Mouse (Mus musculus) naive thymus-derived CD4-positive, alpha-beta T cell, adult 2 months (primary cell): ENCODE measurements around the gene Nyx.
A peak's percentile ranks its signal among the peaks of the same experiment; 100 is the strongest.

Source experiments
- DNase-seq: peaks from one replicate; pipeline ENCODE4 v3.0.0-alpha.2; 2011; ENCODE audit warnings: low read depth

The Nyx gene

DNA sequence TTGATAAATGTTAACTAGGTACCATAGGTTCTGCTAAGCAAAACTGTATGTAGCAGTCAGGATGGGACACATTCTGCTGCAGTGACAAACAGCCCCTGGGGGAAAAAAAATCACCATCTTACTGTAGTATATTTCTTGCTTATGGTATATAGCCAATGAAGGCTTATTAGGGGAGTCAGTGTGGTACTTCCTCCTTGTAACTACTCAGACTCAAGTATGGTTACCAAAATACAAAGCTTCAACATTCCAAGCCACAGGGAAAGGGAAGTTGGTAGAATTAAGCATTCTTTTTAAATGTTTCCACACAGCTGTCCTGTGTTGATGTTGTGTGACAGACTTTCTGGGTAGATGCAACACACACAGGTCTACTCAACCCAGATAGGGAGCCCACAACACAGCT, 27.0 kb downstream of the Nyx start:
- no peak for DNase-seq

DNA sequence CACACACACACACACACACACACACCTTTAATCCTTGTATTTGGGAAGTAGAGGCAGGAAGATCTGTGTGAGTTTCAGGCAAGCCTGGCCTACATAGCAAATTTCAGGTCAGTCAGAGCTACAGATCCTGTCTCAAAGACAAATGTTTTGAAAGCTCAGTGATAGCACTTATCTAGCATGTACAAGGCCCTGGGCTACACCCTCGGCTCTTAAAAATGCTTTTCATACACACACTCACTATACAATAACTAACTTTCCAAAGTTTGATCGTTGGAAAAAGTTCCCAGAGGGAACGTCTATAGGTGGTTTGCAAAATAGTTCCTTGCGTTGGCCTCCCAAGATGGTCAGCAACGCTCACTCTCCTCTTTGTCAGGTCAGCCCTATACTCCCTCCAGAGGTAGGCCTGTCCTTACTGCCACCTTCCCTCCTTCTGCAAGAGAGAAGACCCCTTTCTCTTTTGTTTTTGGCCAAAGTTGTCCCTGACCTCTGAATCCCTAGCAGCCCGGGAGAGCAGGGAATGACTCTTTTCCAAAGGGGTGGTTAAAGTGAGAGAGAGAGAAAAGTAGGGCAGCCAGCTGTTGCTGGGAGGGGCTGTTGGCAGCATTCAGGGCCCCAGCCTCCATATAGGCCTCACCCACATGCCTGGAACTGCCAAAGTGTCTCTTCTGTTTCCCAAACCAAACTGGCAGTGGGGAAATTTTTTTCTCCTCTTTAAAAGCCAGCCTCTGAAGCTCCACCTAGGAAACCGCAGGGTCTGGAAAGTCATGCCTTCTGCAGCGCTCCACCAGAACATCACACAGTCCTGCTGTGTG, 29.2 kb downstream of the Nyx start:
- DNase-seq = no peak

DNA sequence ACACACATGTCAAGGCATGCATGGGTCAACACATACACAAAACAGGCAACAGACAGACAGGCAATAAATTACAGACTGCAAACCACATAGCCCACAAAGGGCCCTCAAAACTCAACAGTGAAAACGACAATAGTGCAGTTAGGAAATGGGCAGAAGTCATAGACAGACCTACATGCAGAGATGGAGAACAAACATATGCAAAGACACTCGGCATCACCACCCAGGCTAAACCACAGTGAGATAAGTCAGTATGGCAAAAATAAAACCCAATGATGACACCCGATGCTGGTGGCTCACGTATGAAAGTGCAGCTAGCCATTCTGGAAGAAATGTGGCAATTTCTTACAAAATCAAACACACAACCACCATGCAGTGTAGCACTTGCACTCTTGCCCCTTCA, 34.4 kb downstream of the Nyx start:
- no peak for DNase-seq

DNA sequence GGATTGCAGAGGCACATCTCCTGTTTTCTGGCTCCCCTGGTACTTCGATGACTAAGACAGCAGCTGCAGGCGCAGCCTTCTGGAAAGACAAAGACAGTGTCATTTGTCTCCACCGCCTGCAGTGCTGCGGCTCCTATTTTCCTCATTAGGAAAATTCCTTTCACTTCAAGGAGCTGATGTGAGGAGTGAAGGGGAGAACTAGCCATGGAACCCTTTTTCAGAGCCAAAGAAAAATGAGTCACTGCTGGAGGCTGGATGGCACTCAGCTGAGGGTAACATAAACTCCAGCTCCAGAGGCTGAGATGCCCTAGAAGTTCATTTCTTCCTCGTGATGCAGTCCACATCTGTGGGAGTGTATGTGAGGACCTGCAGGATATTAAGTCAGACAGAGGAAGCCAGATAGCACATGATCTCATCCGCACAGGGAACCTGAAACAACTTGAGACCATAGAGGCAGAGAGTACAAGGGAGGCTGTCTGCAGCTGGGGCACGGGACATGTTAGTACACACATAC, 37.0 kb downstream of the Nyx start:
- no peak for DNase-seq

DNA sequence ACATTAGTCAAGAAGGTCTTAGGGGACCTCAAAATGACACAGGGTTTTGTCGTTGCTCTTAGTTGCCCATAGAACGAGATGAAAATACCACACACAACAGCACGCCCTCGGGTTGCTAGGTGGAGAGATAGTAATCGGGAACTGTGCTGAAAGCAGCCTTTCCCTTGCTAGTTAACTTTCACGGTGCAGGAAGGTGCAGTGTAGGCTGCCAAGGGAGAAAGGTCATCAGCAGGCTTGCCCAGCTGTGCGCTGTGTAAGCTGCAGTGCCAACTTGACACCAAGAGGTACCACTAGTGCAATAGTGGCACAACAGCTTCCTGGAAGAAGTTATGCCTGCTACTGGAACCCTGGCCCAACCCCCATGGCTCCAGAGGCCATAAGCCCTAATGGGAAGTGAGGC, 38.5 kb downstream of the Nyx start:
- no peak for DNase-seq

DNA sequence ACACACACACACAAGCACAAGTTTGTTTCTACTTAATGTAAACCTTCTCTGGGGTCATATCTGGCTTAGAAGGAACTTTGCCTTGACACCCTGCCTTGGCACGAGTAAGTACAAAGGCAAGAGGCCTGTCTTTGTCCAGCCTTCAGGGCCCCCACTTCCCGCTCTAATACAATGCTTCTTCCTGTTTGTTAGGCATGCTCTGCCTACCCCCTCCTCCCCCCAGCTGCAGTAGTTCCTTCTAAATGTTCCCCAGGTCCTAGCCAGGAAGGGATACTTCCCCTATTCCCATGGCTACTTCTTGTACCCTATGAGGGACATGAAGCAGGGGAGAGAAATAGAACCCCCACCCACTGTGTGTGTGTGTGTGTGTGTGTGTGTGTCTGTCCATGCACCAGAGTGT, 40.5 kb downstream of the Nyx start:
- DNase-seq = no peak

DNA sequence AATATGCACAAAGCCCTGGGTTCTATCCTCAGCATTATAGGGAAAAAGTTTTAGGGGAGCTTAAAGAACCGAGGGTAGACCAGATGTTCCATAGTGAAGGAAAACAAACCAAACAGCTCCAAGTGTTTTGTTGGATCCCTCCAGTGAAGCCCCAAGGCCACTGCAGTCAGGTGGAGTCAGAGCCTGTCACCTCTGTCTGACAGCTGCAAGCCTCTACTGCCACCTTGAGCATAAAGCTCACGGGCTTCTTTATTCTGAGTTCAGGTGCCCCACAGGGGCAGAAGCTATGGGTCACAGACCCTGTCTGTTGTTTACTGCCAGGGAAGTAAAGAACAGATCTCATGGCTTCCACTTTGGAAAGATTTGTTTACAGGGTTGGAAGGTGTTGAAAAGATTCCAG, 47.2 kb downstream of the Nyx start:
- no peak for DNase-seq

DNA sequence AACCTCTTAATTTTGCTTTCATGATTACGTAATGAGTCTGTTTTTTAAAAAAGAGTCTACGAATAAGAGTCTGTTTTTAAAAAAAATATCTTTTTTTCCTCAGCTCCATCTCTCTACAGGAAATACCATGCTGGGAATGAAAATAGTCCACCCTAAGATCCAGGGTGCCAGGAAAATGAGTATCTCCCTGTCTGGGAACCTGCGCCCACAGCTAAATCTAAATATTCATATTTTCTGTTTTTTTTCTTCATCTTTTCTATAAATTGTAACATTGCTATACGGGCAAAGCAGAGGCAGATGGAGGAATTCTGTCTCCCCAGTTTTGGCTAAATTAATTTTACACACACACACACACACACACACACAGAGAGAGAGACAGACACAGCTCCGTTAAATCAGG, 48.0 kb downstream of the Nyx start:
- DNase-seq = no peak

DNA sequence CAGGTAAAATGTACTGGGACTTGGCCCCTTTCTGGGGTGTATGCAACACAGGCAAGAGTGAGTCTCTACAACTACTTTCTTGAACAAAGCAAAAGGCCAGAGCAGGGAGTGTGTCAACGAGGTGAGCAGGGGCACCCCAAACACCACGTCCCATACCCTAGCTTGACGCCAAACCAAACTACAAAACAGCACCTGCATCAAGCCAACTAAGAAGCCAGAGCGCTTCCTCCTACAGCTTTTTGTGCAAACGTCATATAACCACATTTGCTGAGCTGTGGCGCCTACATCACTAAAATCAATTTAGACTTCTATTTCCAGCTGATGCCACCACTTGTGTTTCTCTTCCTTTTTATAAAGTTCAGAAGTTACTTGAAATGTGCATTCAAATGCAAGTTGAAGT, 50.5 kb downstream of the Nyx start:
- peak; percentile 40 for DNase-seq

DNA sequence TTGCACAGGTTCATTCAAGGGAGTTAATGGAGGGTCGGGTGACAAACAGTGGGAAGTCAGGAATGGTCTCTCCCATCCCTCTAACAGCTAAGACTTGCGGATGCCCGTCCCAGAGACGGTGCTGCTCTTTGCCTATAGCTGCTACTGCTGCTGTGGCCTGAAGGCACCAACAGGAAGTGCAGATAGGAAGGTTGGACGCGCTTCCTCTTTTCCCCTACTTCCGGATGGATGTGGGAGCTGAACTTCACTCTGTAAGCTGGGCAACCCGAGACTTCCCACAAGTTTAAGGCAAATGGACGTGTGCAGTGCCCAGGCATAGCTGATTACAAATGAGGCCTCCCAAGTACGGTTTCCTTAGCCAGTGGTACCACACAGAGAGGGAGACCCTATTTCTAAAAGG, 52.1 kb downstream of the Nyx start:
- DNase-seq = no peak

DNA sequence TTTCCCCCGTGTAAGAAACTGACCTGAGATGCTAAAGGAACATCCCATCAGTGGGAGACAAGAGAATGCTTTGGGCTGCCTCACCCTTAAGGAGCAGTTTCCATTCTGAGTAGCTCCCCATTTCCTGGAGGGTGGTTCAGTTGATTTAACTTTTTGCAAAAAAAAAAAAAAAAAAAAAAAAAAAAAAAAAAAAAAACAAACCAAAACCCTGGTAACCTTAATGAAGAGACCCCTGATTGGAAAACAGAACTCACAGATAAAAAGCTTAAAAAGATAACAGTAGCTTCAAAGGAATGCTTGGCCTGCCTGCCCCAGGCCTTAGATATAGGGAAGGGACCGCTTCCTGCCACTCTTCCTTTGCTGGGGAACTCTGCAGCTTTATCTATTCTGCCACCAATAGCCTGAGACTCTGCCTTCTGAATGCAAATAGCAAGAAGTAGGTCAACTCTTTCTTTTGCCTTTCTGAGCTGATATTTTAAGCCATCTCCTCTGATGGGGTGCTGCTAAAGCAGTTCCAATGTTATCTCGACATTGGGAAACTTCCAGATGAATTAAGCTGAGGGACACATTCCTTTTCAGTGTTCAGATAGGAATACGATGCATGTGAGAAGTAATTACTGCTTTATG, 53.0 kb downstream of the Nyx start:
- no peak for DNase-seq

DNA sequence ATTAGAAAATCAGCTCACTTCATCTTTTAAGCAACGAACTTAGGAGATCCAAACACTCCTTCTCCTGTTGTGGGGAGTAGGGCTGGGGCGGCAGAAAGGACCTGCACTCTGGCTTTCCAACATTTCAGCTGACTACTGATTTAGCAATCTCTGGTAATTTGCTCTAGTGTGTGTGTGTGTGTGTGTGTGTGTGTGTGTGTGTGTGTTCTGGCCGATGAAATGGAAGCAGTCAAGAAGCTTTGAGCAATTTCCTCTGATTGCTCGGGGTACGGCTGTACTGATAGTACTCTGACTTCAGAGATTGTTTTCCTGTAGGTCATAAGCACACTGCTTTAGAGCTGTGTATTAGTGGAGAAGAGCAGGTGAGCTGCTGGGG, 53.5 kb downstream of the Nyx start:
- DNase-seq = no peak

DNA sequence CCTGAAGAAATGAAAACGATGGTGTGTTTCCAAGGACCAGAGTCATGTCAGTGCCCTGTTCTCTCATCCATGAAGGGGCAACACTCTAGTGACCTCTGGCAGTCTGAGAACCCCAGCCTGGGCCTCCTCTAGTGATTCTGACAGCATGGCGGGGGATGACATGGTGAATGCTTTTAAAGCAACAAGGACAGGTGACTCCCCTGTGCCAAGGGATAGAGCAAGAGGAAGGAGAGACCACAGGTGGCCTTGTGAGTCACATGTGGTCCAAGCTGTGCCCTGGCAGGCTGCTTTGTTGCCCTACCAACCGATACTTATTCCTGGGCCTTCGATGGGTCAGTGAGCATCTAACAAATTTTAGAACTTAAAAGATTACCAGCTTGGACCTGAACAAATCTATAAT, 54.7 kb downstream of the Nyx start:
- DNase-seq = no peak

DNA sequence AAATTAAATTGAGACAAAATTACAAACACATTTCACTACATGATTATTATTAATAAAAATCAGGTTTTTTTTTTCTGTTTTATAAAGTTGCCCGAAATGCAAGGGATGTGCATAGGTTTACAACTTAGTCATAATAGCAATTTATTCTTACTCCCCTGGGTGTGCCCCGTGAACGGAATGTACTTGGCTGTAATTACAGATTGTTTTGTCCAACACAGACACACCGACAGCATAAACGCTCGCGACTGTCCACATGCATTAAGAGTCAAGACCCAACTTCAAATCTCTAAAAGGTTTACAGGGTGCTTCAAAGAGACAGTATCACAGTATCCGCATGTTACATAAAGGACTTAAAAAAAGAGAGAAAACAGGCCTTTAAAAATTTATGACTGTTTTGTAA, 55.4 kb downstream of the Nyx start:
- DNase-seq = no peak
